Mouse (Mus musculus) intestine, embryonic 14.5 days (tissue): Measurements from ENCODE around the gene Pdia5. TPM values are rescaled to one million over a fixed set of nuclear protein-coding genes. Genes with fewer than 3 reads are reported as not detected.

Experiments used
- ATAC-seq: fragments of 200-750 bp; cut with Nextera tagmentation; replicated peaks from 2 replicates; pipeline ENCODE4 v1.8.0; 2017; ENCODE audit warnings: low read depth, moderate number of reproducible peaks, moderate TSS enrichment, moderate library complexity; ENCODE audit not compliant: low FRiP score, low TSS enrichment
- DNase-seq: peaks from one replicate; pipeline ENCODE4 v3.0.0-alpha.2; 2018; ENCODE audit warnings: low spot score
- H3K27ac ChIP-seq: fragments of 300-500 bp; sonication (generic); 2 replicates; pipeline ENCODE4 v1.5.1; 2014; ENCODE audit warnings: low read depth, mild to moderate bottlenecking, control low read depth
- H3K27me3 ChIP-seq: fragments of 300-500 bp; sonication (generic); replicated peaks from 2 replicates; pipeline ENCODE4 v1.6.1; 2014; ENCODE audit warnings: low read length, control low read depth; ENCODE audit not compliant: control insufficient read depth, insufficient read depth
- H3K36me3 ChIP-seq: fragments of 300-500 bp; sonication (generic); 2 replicates; pipeline ENCODE4 v1.6.1; 2014; ENCODE audit warnings: low read length, control low read depth; ENCODE audit not compliant: control insufficient read depth, insufficient read depth
- H3K4me1 ChIP-seq: fragments of 300-500 bp; sonication (generic); replicated peaks from 2 replicates; pipeline ENCODE4 v1.6.1; 2014; ENCODE audit warnings: low read length, control low read depth, mixed read lengths; ENCODE audit not compliant: control insufficient read depth, insufficient read depth
- H3K4me2 ChIP-seq: fragments of 300-500 bp; sonication (generic); 2 replicates; pipeline ENCODE4 v1.6.1; 2014; ENCODE audit warnings: low read length
- H3K4me3 ChIP-seq: fragments of 300-500 bp; sonication (generic); 2 replicates; pipeline ENCODE4 v1.5.1; 2014; ENCODE audit warnings: low read depth, low read length, control low read depth, mixed read lengths
- H3K9ac ChIP-seq: fragments of 300-500 bp; sonication (generic); 2 replicates; pipeline ENCODE4 v1.6.1; 2014; ENCODE audit warnings: mild to moderate bottlenecking, low read length
- H3K9me3 ChIP-seq: fragments of 300-500 bp; sonication (generic); 2 replicates; pipeline ENCODE4 v1.6.1; 2016; ENCODE audit warnings: low read length, control low read depth; ENCODE audit not compliant: control insufficient read depth
- WGBS: fragments of 180-500 bp; shearing (Covaris S2); extraction: QIAGEN DNeasy Blood & Tissue Kit; methylation state at CpG from one replicate; pipeline ENCODE4 v1.1.7; 2014; 5-methylcytosine and 5-hydroxymethylcytosine counted together
- polyA plus RNA-seq: library from polyadenylated mRNA; unstranded; fragments of >200 nt; fragmentation: Nextera tagmentation; extraction: Ambion mirVana; gene quantifications from 2 replicates; pipeline ENCODE4 v1.2.1, GENCODE M21; 2014

The Pdia5 gene
- polyA plus RNA-seq, 1 experiment from 2014 or later, result 19.7 TPM

DNA sequence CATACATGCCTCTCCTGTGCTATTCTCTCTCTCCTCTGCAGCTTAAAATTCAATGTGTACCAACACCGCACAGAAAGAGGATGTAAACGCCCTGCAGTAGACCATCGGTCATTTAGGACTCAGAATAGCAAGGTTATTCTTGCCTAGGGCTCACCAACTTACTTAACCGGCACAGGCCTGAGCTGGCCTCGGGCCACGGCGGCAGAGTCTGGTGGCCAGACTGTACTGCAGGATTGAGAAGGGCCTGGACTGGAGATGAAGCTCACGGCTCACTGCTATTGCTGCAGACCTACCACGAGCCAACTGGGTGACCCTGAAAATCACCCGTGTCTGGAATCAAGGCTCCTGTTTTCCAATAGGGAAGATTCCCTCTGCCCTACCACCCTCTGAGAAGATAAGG lies 27.0 kb downstream of the Pdia5 start:
- H3K4me3 ChIP-seq, result no peak overlapping the region
- H3K9me3 ChIP-seq, result no peaks in the 10 kb centered on the region
- no peak overlapping the region for H3K27ac ChIP-seq
- 93% methylated on average over 10 of the region's 10 CpGs for WGBS
- no peak overlapping the region for H3K4me2 ChIP-seq
- ATAC-seq (no peak), DNase-seq (no peak)
- no peaks in the 10 kb centered on the region for H3K4me1 ChIP-seq
- no peak overlapping the region for H3K9ac ChIP-seq
- H3K36me3 ChIP-seq, result peaks cover 19% of the 10 kb centered on the region; the same call in 1 of the 2 replicates
- H3K27me3 ChIP-seq, result no peaks in the 10 kb centered on the region

DNA sequence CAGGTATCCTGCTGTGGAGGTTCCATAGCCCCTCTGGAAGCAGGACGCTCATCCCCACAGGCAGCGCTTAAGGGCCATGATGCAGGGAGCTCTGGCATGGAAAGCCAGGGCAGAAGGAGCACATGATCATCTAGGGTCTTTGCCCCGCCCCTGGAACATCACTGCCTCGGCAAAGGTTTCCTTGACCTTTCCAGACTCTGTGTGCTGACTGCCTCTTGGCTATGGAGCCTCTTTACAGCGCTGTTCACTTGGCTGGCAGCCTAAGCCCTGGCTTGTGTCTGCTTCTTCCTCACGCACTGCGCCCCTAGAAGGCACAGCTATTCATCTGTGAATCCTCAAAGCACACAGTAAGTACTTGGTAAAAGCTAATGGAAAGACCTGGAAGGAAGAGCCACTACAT lies 27.7 kb downstream of the Pdia5 start:
- peaks cover 19% of the 10 kb centered on the region; the same call in 1 of the 2 replicates for H3K36me3 ChIP-seq
- no peak overlapping the region for H3K4me2 ChIP-seq
- H3K4me1 ChIP-seq, result no peaks in the 10 kb centered on the region
- ATAC-seq (no peak), DNase-seq (no peak)
- no peak overlapping the region for H3K4me3 ChIP-seq
- H3K27me3 ChIP-seq, result no peaks in the 10 kb centered on the region
- WGBS, result 80% methylated on average over 7 of the region's 7 CpGs
- no peak overlapping the region for H3K9ac ChIP-seq
- H3K27ac ChIP-seq, result no peak overlapping the region
- H3K9me3 ChIP-seq, result no peaks in the 10 kb centered on the region

DNA sequence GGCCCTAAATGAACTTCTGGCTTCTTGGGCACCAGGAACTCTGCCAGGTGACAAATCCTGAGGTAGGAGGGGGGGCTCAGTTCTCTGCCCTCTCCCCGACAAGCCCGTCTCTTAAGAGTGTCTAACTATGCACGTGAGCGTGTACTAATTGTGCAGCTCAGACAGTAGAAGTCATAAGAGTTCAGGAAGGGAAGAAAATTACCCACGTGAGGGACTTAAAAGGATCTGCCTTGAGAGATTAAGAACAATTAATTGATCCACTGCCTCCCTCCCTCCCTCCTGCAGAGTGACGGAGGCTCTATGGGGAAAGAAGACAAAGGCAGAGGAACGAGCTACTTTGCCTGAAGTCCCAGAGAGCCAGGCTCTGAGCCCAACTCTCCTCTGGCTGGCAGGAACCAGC lies 31.1 kb downstream of the Pdia5 start:
- 80% methylated on average over 7 of the region's 7 CpGs for WGBS

DNA sequence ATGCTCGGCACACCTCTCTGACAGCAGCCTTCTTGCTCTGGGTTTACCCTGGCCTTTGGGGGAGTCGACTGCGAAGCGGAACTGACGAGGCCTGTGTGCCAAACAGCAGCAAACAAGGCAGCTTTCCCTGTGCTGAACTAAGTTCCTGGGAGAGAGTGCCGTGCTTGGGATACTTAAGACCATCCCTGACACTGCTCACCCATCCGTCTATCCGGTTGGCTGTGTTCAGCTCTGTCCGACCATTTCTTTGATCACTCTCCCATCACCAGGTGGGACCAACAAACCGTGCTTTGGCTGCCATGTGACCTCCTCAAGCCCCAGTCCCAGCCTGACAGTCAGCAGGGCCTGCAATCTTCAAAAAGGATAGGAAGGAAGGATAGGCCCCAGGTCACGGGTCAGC lies 32.4 kb downstream of the Pdia5 start:
- no peak for ATAC-seq
- no peak overlapping the region for H3K9ac ChIP-seq
- H3K9me3 ChIP-seq, result no peaks in the 10 kb centered on the region
- H3K4me2 ChIP-seq, result no peak overlapping the region
- DNase-seq, result no peak
- H3K27me3 ChIP-seq, result no peaks in the 10 kb centered on the region
- H3K27ac ChIP-seq, result no peak overlapping the region
- peaks cover 25% of the 10 kb centered on the region for H3K36me3 ChIP-seq
- H3K4me1 ChIP-seq, result no peaks in the 10 kb centered on the region
- WGBS, result 85% methylated on average over 11 of the region's 11 CpGs
- H3K4me3 ChIP-seq, result no peak overlapping the region

More for the DNA sequence above, 31.1 kb downstream of the Pdia5 start:
- H3K27ac ChIP-seq, result no peak overlapping the region
- no peak overlapping the region for H3K9ac ChIP-seq
- DNase-seq, result no peak
- H3K27me3 ChIP-seq, result no peaks in the 10 kb centered on the region
- H3K4me1 ChIP-seq, result no peaks in the 10 kb centered on the region
- no peak overlapping the region for H3K4me2 ChIP-seq
- H3K4me3 ChIP-seq, result no peak overlapping the region
- peaks cover 26% of the 10 kb centered on the region for H3K36me3 ChIP-seq
- H3K9me3 ChIP-seq, result no peaks in the 10 kb centered on the region
- ATAC-seq, result no peak

DNA sequence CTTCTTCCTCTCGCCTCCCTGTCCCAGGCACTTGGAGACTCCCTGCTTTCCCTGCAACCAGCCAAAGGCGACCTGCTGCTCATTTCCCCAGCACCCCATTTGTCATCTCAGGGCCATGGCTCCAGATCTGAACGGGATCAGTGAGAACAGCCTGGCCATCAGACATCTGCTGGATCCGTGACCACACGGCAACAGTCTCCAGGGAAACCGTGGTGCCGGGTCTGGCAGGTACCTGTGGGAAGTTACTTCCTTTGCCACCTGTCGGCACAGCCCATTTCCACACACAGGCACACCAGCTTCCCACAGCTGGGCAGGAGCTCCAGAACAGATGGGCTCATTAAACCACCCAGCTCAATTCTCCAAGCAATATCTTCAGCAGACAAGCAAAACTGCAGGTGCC lies 33.2 kb downstream of the Pdia5 start:
- Histone ChIP-seq H3K9me3 (no peaks in the 10 kb centered on the region), H3K36me3 (peaks cover 25% of the 10 kb centered on the region), H3K9ac (no peak overlapping the region), H3K4me3 (no peak overlapping the region), H3K27ac (no peak overlapping the region), H3K4me1 (no peaks in the 10 kb centered on the region), H3K27me3 (no peaks in the 10 kb centered on the region), H3K4me2 (no peak overlapping the region)
- ATAC-seq, result no peak
- no peak for DNase-seq
- WGBS, result 78% methylated on average over 8 of the region's 8 CpGs

DNA sequence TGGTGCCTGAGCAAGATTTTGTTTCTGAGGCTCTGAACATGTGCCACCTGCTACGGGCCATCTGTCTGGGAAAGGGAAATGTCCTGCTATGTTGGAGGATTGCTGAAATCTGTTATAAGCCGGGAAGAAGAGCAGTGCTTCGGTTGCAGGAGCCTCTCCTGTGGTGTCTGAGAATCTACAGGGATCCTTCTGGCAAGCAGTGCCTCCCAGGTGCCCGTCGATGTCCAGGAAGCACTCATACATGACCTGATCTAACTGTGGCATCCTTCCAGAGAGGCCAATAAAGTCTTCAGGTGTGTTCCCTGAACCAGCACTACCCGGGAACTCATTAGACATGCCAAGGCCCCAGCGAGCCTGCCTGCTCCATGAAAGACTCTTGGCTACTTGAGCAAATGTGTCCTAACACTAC lies 33.7 kb downstream of the Pdia5 start:
- H3K9ac ChIP-seq, result no peak overlapping the region
- H3K4me1 ChIP-seq, result no peaks in the 10 kb centered on the region
- ATAC-seq, result no peak
- 93% methylated on average over 7 of the region's 7 CpGs for WGBS
- peaks cover 20% of the 10 kb centered on the region for H3K36me3 ChIP-seq
- H3K27me3 ChIP-seq, result no peaks in the 10 kb centered on the region
- H3K9me3 ChIP-seq, result no peaks in the 10 kb centered on the region
- no peak overlapping the region for H3K4me3 ChIP-seq
- H3K27ac ChIP-seq, result no peak overlapping the region
- DNase-seq, result no peak
- no peak overlapping the region for H3K4me2 ChIP-seq

DNA sequence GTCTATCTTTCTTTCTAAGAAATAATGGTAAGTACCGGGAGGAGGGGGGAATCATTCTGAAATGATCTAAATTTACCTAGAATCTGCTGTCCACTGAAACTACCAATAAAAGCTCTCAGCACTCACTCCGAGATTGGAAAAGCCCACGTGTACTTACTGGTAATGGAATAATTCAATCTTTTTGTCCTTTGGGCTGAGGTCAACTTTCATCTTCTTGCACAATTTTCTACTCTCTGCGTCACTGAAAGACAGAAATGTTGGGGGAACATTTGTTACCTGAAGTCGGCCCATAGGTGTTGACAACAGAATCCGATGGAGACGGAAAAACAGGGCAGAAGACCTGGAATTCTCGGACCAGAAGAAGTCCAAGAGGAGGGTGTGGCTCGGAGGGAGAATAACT lies 34.4 kb downstream of the Pdia5 start:
- 90% methylated on average over 9 of the region's 9 CpGs for WGBS
- Histone ChIP-seq H3K4me1 (no peaks in the 10 kb centered on the region), H3K9me3 (no peaks in the 10 kb centered on the region), H3K27ac (no peak overlapping the region), H3K36me3 (peaks cover 17% of the 10 kb centered on the region), H3K27me3 (no peaks in the 10 kb centered on the region), H3K4me3 (no peak overlapping the region), H3K4me2 (no peak overlapping the region), H3K9ac (no peak overlapping the region)
- ATAC-seq, result no peak
- no peak for DNase-seq

DNA sequence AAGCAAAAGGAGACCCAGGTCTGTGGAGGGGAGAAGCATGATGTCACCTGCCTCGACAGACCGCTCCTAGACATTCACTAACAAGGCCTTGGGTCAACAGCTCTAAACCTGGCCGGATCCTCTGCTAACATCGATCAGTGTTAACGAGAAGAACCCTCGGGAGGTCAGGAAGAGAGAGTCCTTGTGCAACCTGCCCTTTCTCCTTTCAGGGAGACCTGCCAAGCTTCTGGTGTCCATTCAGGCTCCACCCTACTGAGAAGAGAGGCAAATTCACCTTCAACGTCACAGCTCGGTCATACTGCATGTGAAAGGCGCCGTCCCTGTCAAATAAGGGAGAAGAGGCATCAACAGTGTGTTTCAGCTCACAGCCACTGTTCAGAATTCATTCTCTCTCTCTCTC lies 34.9 kb downstream of the Pdia5 start:
- WGBS, result 87% methylated on average over 10 of the region's 10 CpGs
- no peak for ATAC-seq
- Histone ChIP-seq H3K9ac (no peak overlapping the region), H3K36me3 (peaks cover 17% of the 10 kb centered on the region), H3K4me2 (no peak overlapping the region), H3K4me1 (no peaks in the 10 kb centered on the region), H3K27me3 (no peaks in the 10 kb centered on the region), H3K9me3 (no peaks in the 10 kb centered on the region), H3K4me3 (no peak overlapping the region), H3K27ac (no peak overlapping the region)
- DNase-seq, result no peak

DNA sequence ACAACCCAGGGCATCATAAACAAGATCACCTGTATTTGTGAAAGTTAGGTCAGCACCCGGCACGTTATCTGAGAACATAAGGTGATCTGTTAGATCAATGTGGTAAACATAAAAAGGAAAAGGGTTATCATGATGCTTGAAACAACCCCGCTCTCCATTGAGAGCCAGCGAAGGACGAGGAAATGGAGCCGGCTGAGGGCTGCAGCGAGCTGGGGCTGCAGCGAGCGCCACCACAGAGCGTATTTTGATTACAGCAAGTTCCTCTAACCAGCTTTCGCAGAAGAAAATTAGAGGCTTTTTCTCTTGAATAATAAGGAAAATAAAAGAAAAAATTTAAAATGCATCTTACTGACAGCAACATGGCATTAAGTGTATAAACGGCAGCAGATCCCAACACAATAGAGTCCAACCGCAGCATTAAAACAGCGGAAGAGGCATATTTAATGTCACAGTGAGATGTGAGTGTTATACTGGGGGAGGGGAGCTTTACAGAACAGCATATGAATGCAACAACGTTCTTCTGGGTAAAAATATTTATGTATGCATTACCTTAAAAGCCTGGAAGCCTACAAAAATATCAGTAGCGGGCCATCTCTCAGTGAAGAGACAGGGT lies 40.5 kb downstream of the Pdia5 start:
- no peak overlapping the region for H3K27ac ChIP-seq

More for the DNA sequence above, 40.5 kb downstream of the Pdia5 start:
- Histone ChIP-seq H3K4me3 (no peak overlapping the region), H3K9me3 (no peaks in the 10 kb centered on the region), H3K36me3 (peaks cover 27% of the 10 kb centered on the region), H3K4me2 (no peak overlapping the region), H3K4me1 (no peaks in the 10 kb centered on the region), H3K9ac (no peak overlapping the region), H3K27me3 (no peaks in the 10 kb centered on the region)
- no peak for DNase-seq
- 94% methylated on average over 16 of the region's 16 CpGs for WGBS
- no peak for ATAC-seq
